Mouse (Mus musculus) adrenal gland, postnatal 36 days (tissue): Measurements from ENCODE around the gene Gnas. TPM values are rescaled to one million over a fixed set of nuclear protein-coding genes. Genes with fewer than 3 reads are reported as not detected.
"Not testable (repeated sequence)": the region's sequence is repeated elsewhere in the genome, so short reads cannot be mapped to it uniquely, and the experiment has no call there.

ENCODE experiments used
- DNase-seq, 2 experiments: peaks; one replicate each; pipeline ENCODE4 v3.0.0; 2021; ENCODE audit warnings: mixed read lengths in 1 of 2
- microRNA-seq: library from miRNA; unstranded; fragments of <30 nt; microRNA quantifications from one replicate; pipeline ENCODE4 v1.2.0, GENCODE M21; 2021
- total RNA-seq, 2 experiments: library from RNA; stranded (reverse); gene quantifications; 2 replicates each; pipeline ENCODE4 v1.2.3; 2021

The Gnas gene
- total RNA-seq, 2 experiments from 2014 or later = 2,444 to 2,615 TPM

GRCm38 (mm10) chr2:174346999-174347668 lies 63.0 kb downstream of the Gnas start:
- DNase-seq = not testable (repeated sequence)

- no peak for DNase-seq
Observed at GRCm38 (mm10) chr2:174358516-174358915, 74.4 kb downstream of the Gnas start.

GRCm38 (mm10) chr2:174359656-174360055 lies 75.5 kb downstream of the Gnas start:
- DNase-seq = no peak

DNA sequence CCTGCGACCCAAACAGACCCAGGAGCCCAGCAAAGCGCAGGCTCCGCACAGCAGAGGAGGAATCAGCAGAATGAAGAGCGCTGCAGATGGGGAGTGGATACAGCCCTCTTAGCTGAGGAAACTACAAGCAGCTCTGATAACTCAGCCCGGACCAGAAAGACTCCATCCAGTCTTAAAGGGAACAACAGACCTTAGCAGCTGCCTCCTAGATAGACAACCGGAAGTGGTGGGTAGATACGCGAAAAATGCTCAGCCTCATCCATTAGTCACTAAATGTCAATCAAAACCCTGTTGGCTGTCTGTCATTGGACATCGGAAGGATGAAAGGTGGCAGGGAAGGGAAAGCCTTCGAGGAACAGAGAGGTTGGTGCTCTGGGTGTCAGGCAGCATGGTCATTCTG lies 82.5 kb downstream of the Gnas start:
- no peak for DNase-seq

DNA sequence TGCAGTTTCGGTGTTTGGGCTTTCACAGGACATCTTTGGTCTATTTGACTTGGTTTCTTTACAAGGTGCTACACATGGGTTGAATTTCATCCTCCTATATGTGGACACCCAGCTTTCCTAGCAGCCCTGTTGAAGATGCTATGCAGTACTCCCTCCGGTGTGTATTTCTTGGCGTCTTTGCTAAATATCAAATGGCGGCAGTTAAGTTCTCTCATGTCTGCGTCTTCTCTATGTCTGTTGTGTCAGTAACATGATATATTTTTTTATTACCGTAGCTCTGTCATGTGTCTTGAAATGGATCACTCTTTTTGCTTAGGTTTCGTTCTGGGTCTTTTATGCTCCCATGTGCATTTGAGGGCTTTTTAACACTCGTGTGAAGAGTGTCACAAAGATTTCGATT lies 96.9 kb downstream of the Gnas start:
- DNase-seq = no peak

GRCm38 (mm10) chr2:174391936-174392335 lies 107.8 kb downstream of the Gnas start:
- peak in 1 of 2 experiments; percentile 16 for DNase-seq

GRCm38 (mm10) chr2:174392554-174392953 lies 108.4 kb downstream of the Gnas start:
- no peak for DNase-seq

GRCm38 (mm10) chr2:174393383-174393782 lies 109.3 kb downstream of the Gnas start:
- peak; percentile 35 to 61 for DNase-seq

Small RNA genes lying within 50 kb of the gene (microRNA-seq; reads per million reads assigned to microRNA genes)
- gene Gm27591 = not detected
- gene Mir296 = 313 reads per million, percentile 66 among the genes with 10 or more reads in this experiment
- 561 reads per million, percentile 72 among the genes with 10 or more reads in this experiment for gene Mir298

Other genes starting within 250 kb of the Gnas start
- gene Stx16, start 208.0 kb upstream of the Gnas start, total RNA-seq = 10 to 100 TPM; 48.5 to 57.9 TPM
- 10 to 100 TPM; 58.4 to 69.0 TPM for gene Npepl1, start 174.0 kb upstream of the Gnas start, total RNA-seq
- 1 to 10 TPM; 2.2 to 2.6 TPM for gene Gm20721, start 62.4 kb downstream of the Gnas start, total RNA-seq
- gene Nelfcd, start 131.5 kb downstream of the Gnas start, total RNA-seq = 10 to 100 TPM; 54.9 to 55.8 TPM
- 100 to 1,000 TPM; 153 to 175 TPM for gene Ctsz, start 154.7 kb downstream of the Gnas start, total RNA-seq
- under 1 TPM; 0.40 to 0.86 TPM for gene Tubb1, start 166.4 kb downstream of the Gnas start, total RNA-seq
- 100 to 1,000 TPM; 528 to 595 TPM for gene Atp5e, start 179.8 kb downstream of the Gnas start, total RNA-seq
- gene Prelid3b, start 188.8 kb downstream of the Gnas start, total RNA-seq = 100 to 1,000 TPM; 121 to 124 TPM